In genomic region chr3:97587656-97588055, GRCm38 (mm10) we compare ENCODE assay signal across 14 mouse cellular contexts.
"Had no signal": no experiment of that assay in that cellular context is flagged by ENCODE, and none has a peak within 500 bp of the region (broad histone marks: within the 10 kb centered on the region; RNA-seq: fewer than 3 reads in every experiment).

No protein-coding gene starts in this region.

- H3K36me3 ChIP-seq: midbrain, embryonic 15.5 days had no signal

- H3K4me1 ChIP-seq: liver, embryonic 15.5 days; lung, embryonic 15.5 days; neural tube, embryonic 12.5 days had no signal

- ATAC-seq: midbrain, embryonic 15.5 days had no signal

- DNase-seq: kidney, adult 11 months; kidney, adult 9 months; kidney, postnatal 10 days; kidney, postnatal 4 days; thymus, adult 18-20 months; thymus, postnatal 14 days had no signal

- H3K4me2 ChIP-seq: liver, embryonic 11.5 days; liver, embryonic 15.5 days; lung, embryonic 15.5 days; midbrain, embryonic 11.5 days; midbrain, embryonic 15.5 days; neural tube, embryonic 12.5 days had no signal

- H3K27me3 ChIP-seq: liver, embryonic 15.5 days; lung, embryonic 15.5 days; midbrain, embryonic 15.5 days; neural tube, embryonic 12.5 days had no signal

- H3K4me3 ChIP-seq: left cerebral cortex, adult 2 months; limb, embryonic 10.5 days; liver, embryonic 15.5 days; lung, embryonic 15.5 days; midbrain, embryonic 15.5 days; neural tube, embryonic 12.5 days had no signal

- H3K9me3 ChIP-seq: limb, embryonic 10.5 days; liver, embryonic 15.5 days; lung, embryonic 15.5 days; midbrain, embryonic 15.5 days; neural tube, embryonic 12.5 days had no signal

- H3K27ac ChIP-seq: left cerebral cortex, adult 2 months; limb, embryonic 10.5 days; liver, embryonic 15.5 days; lung, embryonic 15.5 days; midbrain, embryonic 15.5 days; neural tube, embryonic 12.5 days had no signal

- H3K9ac ChIP-seq: liver, embryonic 15.5 days; lung, embryonic 15.5 days; midbrain, embryonic 15.5 days; neural tube, embryonic 12.5 days had no signal
